Mouse (Mus musculus): ENCODE results near the gene Hdhd5. TPM values are rescaled to one million over a fixed set of nuclear protein-coding genes. Genes with fewer than 3 reads are reported as not detected.

The Hdhd5 gene
- polyA plus RNA-seq, 1 experiment from 2014 or later = 15.6 TPM

DNA sequence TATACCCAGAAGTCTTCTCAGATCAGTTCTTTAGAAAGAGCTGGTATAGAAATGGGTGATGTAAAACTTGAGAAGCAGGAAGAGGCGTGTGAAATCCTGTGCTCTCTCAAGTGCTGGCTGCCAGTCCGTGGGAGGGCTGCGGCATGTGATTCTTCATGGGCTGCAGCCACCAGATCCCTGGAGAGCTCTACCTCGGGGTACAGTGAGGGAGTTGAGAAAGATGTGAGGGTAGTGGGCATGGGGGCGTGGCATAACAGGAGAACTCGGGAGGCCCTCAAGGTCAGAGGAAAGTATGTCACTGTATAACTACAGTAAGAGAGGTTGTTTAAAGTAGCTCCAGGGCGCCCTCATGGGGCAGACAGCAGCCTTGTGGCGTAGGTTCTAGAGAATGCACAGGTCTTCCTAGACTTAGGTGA is 47.9 kb downstream of the Hdhd5 start:
- peak; percentile 68 for DNase-seq
- H3K4me3 ChIP-seq (ENCODE audit: low read depth, low read length) = no peak overlapping the region
- no peak overlapping the region for H3K9ac ChIP-seq

DNA sequence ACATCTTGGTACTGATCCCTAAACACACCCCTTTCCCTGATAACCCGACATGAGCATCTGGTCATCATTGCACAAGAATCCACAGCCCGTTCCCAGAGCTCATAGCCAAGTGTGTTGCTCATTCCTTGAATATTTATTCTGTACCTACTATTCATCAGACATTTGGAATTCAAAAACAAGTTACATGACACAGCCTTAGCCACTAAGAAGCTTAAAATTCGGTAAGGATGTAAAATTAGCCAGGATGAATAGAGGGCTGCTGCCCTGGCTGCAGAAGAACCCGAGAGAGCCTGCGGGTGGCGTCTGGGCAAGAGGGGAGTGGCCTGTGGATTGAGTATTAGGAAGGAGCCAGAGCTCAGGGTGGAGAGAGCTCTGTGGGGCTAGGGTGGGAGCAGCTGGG is 48.4 kb downstream of the Hdhd5 start:
- H3K36me3 ChIP-seq (ENCODE audit: insufficient read depth) = no peaks in the 10 kb centered on the region
- no peaks in the 10 kb centered on the region for H3K27me3 ChIP-seq (ENCODE audit: insufficient read depth, low read length)
- no peaks in the 10 kb centered on the region for H3K4me1 ChIP-seq (ENCODE audit: insufficient read depth)
- no peak overlapping the region for H3K9ac ChIP-seq
- no peak for DNase-seq
- H3K4me2 ChIP-seq = no peak overlapping the region
- no peak overlapping the region for H3K4me3 ChIP-seq (ENCODE audit: low read depth, low read length)
- no peak for ATAC-seq (ENCODE audit: insufficient read depth)
- no peak for TF ChIP-seq CTCF (IDR thresholded peaks at IDR 0.05; ENCODE audit: low read depth)
- no peaks in the 10 kb centered on the region for H3K9me3 ChIP-seq (ENCODE audit: low read depth, low read length)
- no peak overlapping the region for H3K27ac ChIP-seq (ENCODE audit: low read depth)
- 36% methylated on average over 6 of the region's 6 CpGs for WGBS

More for the DNA sequence above, 47.9 kb downstream of the Hdhd5 start:
- 24% methylated on average over 8 of the region's 8 CpGs for WGBS
- Histone ChIP-seq H3K27ac (ENCODE audit: low read depth) (no peak overlapping the region), H3K4me1 (ENCODE audit: insufficient read depth) (no peaks in the 10 kb centered on the region), H3K9me3 (ENCODE audit: low read depth, low read length) (no peaks in the 10 kb centered on the region), H3K36me3 (ENCODE audit: insufficient read depth) (no peaks in the 10 kb centered on the region), H3K4me2 (peak overlapping the region; percentile 29; the same call in 1 of the 2 replicates), H3K27me3 (ENCODE audit: insufficient read depth, low read length) (no peaks in the 10 kb centered on the region)
- TF ChIP-seq CTCF (IDR thresholded peaks at IDR 0.05; ENCODE audit: low read depth) = peak; percentile 60
- ATAC-seq (ENCODE audit: insufficient read depth) = no peak

DNA sequence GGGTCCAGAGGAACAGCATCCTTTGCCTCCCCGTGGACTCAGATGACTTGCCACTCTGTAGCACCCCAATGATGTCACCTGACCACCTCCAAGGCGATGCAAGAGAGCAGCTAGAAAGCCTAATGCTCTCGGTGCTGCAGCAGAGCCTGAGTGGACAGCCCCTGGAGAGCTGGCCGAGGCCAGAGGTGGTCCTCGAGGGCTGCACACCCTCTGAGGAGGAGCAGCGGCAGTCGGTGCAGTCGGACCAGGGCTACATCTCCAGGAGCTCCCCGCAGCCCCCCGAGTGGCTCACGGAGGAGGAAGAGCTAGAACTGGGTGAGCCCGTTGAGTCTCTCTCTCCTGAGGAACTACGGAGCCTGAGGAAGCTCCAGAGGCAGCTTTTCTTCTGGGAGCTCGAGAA is 49.1 kb downstream of the Hdhd5 start:
- no peak overlapping the region for H3K27ac ChIP-seq (ENCODE audit: low read depth)
- no peak for DNase-seq
- no peaks in the 10 kb centered on the region for H3K9me3 ChIP-seq (ENCODE audit: low read depth, low read length)
- no peak overlapping the region for H3K4me2 ChIP-seq
- H3K27me3 ChIP-seq (ENCODE audit: insufficient read depth, low read length) = no peaks in the 10 kb centered on the region
- H3K9ac ChIP-seq = no peak overlapping the region
- H3K4me3 ChIP-seq (ENCODE audit: low read depth, low read length) = no peak overlapping the region
- no peaks in the 10 kb centered on the region for H3K4me1 ChIP-seq (ENCODE audit: insufficient read depth)
- whole genome bisulfite sequencing = 91% methylated on average over 14 of the region's 14 CpGs
- no peak for TF ChIP-seq CTCF (IDR thresholded peaks at IDR 0.05; ENCODE audit: low read depth)
- H3K36me3 ChIP-seq (ENCODE audit: insufficient read depth) = no peaks in the 10 kb centered on the region
- ATAC-seq (ENCODE audit: insufficient read depth) = no peak

DNA sequence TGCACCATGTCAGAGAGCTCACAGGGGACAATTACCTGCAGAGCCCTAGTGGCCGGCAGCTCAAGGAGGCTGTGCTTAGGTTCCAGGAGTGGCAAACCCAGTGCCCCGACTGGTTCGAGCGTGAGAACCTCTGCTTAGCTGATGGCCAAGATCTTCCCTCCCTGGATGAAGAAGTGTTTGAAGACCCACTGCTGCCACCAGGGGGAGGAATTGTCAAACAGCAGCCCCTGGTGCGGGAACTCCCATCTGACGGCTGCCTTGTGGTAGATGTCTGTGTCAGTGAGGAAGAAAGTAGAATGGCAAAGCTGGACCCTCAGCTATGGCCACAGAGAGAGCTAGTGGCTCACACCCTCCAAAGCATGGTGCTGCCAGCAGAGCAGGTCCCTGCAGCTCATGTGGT is 49.6 kb downstream of the Hdhd5 start:
- Histone ChIP-seq H3K4me1 (ENCODE audit: insufficient read depth) (no peaks in the 10 kb centered on the region), H3K9me3 (ENCODE audit: low read depth, low read length) (no peaks in the 10 kb centered on the region), H3K27me3 (ENCODE audit: insufficient read depth, low read length) (no peaks in the 10 kb centered on the region), H3K9ac (no peak overlapping the region), H3K36me3 (ENCODE audit: insufficient read depth) (no peaks in the 10 kb centered on the region), H3K27ac (ENCODE audit: low read depth) (no peak overlapping the region), H3K4me3 (ENCODE audit: low read depth, low read length) (no peak overlapping the region), H3K4me2 (no peak overlapping the region)
- TF ChIP-seq CTCF (IDR thresholded peaks at IDR 0.05; ENCODE audit: low read depth) = peak; percentile 46
- ATAC-seq (ENCODE audit: insufficient read depth) = no peak
- no peak for DNase-seq
- 86% methylated on average over 6 of the region's 6 CpGs for WGBS

DNA sequence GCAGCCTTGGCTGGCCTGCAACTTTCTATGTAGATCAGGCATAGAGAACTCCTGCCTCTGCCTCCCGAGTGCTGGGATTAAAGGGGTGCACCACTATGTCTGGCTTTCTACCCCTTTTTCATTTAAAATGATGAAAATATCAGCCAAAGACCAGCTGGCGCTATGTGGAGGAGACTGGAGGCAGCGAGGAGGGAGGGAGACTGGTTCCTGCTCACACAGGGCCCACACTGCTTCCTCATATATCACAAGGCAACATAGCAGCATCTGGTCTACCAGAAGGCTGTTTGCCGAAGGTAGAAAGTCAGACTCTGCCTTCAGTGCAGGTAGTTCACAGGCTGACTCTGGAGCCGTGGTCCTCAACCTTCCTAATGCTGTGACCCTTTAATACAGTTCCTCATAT is 50.8 kb downstream of the Hdhd5 start:
- H3K4me2 ChIP-seq = no peak overlapping the region
- no peaks in the 10 kb centered on the region for H3K4me1 ChIP-seq (ENCODE audit: insufficient read depth)
- no peak for DNase-seq
- no peak overlapping the region for H3K27ac ChIP-seq (ENCODE audit: low read depth)
- H3K9ac ChIP-seq = no peak overlapping the region
- no peaks in the 10 kb centered on the region for H3K9me3 ChIP-seq (ENCODE audit: low read depth, low read length)
- ATAC-seq (ENCODE audit: insufficient read depth) = no peak
- 87% methylated on average over 5 of the region's 5 CpGs for WGBS
- no peak for TF ChIP-seq CTCF (IDR thresholded peaks at IDR 0.05; ENCODE audit: low read depth)
- H3K27me3 ChIP-seq (ENCODE audit: insufficient read depth, low read length) = no peaks in the 10 kb centered on the region
- H3K36me3 ChIP-seq (ENCODE audit: insufficient read depth) = no peaks in the 10 kb centered on the region
- no peak overlapping the region for H3K4me3 ChIP-seq (ENCODE audit: low read depth, low read length)

DNA sequence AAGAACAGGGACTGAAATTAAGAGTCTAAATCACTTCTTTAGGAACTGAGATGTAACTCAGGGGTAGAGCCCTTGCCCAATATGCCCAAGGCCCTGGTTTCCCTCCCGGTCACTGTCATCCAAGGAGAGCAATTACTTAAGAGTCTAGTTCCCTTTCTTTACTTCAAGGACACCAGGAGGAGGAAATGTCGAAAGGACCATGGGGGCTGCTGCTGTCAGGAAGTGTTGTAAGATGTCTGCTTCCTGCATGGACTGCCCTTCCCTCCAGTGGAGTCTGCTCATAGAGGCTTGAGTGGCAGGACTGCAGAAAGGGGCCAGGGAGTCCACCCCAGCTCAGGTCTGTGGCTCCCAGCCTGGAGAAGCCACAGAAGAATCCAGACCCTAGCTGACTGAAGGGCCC is 51.8 kb downstream of the Hdhd5 start:
- H3K9ac ChIP-seq = no peak overlapping the region
- 38% methylated on average over 2 of the region's 2 CpGs for WGBS
- DNase-seq (peak; percentile 37), ATAC-seq (ENCODE audit: insufficient read depth) (no peak)
- H3K36me3 ChIP-seq (ENCODE audit: insufficient read depth) = no peaks in the 10 kb centered on the region
- no peaks in the 10 kb centered on the region for H3K27me3 ChIP-seq (ENCODE audit: insufficient read depth, low read length)
- no peaks in the 10 kb centered on the region for H3K4me1 ChIP-seq (ENCODE audit: insufficient read depth)
- H3K4me3 ChIP-seq (ENCODE audit: low read depth, low read length) = no peak overlapping the region
- no peaks in the 10 kb centered on the region for H3K9me3 ChIP-seq (ENCODE audit: low read depth, low read length)
- no peak for TF ChIP-seq CTCF (IDR thresholded peaks at IDR 0.05; ENCODE audit: low read depth)
- H3K27ac ChIP-seq (ENCODE audit: low read depth) = no peak overlapping the region
- H3K4me2 ChIP-seq = no peak overlapping the region

DNA sequence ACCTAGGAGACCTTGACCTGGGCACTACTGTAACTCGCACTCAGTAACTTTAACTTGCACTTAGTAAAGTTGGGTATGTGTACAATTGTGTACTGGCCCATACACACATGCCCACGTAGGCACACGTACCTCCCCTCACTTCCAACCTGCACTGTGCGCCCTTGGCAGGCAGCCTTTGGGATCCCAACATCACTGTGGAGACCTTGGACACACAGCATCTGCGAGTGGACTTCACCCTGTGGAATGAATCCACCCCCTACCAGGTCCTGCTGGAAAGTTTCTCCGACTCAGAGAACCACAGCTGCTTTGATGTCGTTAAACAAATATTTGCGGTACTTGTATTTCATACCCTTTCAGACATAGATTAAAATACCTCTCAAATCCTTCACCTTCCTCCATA is 55.8 kb downstream of the Hdhd5 start:
- no peak for TF ChIP-seq CTCF (IDR thresholded peaks at IDR 0.05; ENCODE audit: low read depth)
- Histone ChIP-seq H3K9me3 (ENCODE audit: low read depth, low read length) (no peaks in the 10 kb centered on the region), H3K9ac (no peak overlapping the region), H3K4me1 (ENCODE audit: insufficient read depth) (no peaks in the 10 kb centered on the region), H3K27ac (ENCODE audit: low read depth) (no peak overlapping the region), H3K36me3 (ENCODE audit: insufficient read depth) (no peaks in the 10 kb centered on the region), H3K4me3 (ENCODE audit: low read depth, low read length) (no peak overlapping the region), H3K4me2 (no peak overlapping the region), H3K27me3 (ENCODE audit: insufficient read depth, low read length) (no peaks in the 10 kb centered on the region)
- peak; percentile 36 for DNase-seq
- WGBS = 58% methylated on average over 8 of the region's 8 CpGs
- peak; percentile 39; the same call in 1 of the 2 replicates for ATAC-seq (ENCODE audit: insufficient read depth)

DNA sequence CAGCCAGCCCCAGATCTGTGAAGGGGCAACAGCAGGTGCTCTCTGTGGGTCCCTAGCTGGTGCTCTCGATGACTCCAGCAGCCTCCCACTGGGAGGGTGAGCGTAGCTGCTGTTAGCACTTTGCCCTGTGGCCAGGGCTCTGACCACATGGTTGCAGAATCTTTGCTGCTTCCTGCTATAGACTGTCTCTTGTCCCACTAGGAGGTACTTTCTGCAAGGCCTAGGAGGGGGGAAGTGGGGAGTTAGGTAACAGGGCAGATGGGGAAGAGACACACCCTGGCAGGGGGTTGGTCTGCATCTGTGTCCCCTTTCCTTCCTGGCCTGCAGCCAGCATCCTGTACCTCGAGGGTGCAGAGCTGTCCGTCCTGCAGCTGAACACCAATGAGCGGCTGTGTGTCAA is 57.7 kb downstream of the Hdhd5 start:
- Histone ChIP-seq H3K4me2 (no peak overlapping the region), H3K36me3 (ENCODE audit: insufficient read depth) (no peaks in the 10 kb centered on the region), H3K4me3 (ENCODE audit: low read depth, low read length) (no peak overlapping the region), H3K27ac (ENCODE audit: low read depth) (no peak overlapping the region), H3K9me3 (ENCODE audit: low read depth, low read length) (no peaks in the 10 kb centered on the region), H3K4me1 (ENCODE audit: insufficient read depth) (no peaks in the 10 kb centered on the region), H3K27me3 (ENCODE audit: insufficient read depth, low read length) (no peaks in the 10 kb centered on the region), H3K9ac (no peak overlapping the region)
- TF ChIP-seq CTCF (IDR thresholded peaks at IDR 0.05; ENCODE audit: low read depth) = no peak
- ATAC-seq (ENCODE audit: insufficient read depth) (peak; percentile 42; the same call in 1 of the 2 replicates), DNase-seq (peak; percentile 47)
- 32% methylated on average over 5 of the region's 5 CpGs for WGBS

Data from lung, embryonic 14.5 days (tissue).